In genomic region chr7:28726600-28726999, GRCm38 (mm10) we compare ENCODE assay signal across 8 mouse cellular contexts. TPM values are rescaled to one million over a fixed set of nuclear protein-coding genes. Genes with fewer than 3 reads are reported as not detected.
DNase-seq lines count a peak whose midpoint lies in the region; ATAC-seq lines count a peak whose summit lies in the region.

No protein-coding gene starts in this region.

- H3K36me3 ChIP-seq in intestine, embryonic 14.5 days (ENCODE audit: control insufficient read depth, insufficient read depth, low read length), result 0 out of 2 replicates have a peak, but pooled peaks cover 7% of the 10 kb centered on the region
- no peaks in the 10 kb centered on the region for H3K36me3 ChIP-seq in midbrain, embryonic 12.5 days

- no peaks in the 10 kb centered on the region for H3K4me1 ChIP-seq in intestine, embryonic 14.5 days (replicated peaks; ENCODE audit: control insufficient read depth, insufficient read depth, low read length)
- H3K4me1 ChIP-seq in midbrain, embryonic 12.5 days, result peaks cover 7% of the 10 kb centered on the region; the same call in 1 of the 2 replicates

- peak; percentile 49 for ATAC-seq in intestine, embryonic 14.5 days (replicated peaks; ENCODE audit: low FRiP score, low TSS enrichment, low read depth)
- ATAC-seq in midbrain, embryonic 12.5 days (ENCODE audit: low FRiP score, low read depth), result no peak

- no peak overlapping the region for H3K27ac ChIP-seq in intestine, embryonic 14.5 days (ENCODE audit: low read depth)
- no peak overlapping the region for H3K27ac ChIP-seq in midbrain, embryonic 12.5 days (replicated peaks)

- DNase-seq in R1 (ENCODE audit: low read depth, low spot score), result peak; percentile 82
- peak; percentile 89 to 93 for DNase-seq in cerebellum, postnatal 14 days
- peak; percentile 63 to 76 for DNase-seq in frontal cortex, postnatal 25 days (ENCODE audit: low spot score in 2 of 2)
- peak; percentile 90 for DNase-seq in intestine, embryonic 14.5 days (ENCODE audit: low spot score)
- DNase-seq in left cerebral cortex, adult 9 months (ENCODE audit: low spot score in 2 of 2), result peak; percentile 54 to 82
- DNase-seq in skeletal muscle tissue, adult 2 months (ENCODE audit: low read depth, low spot score), result peak; percentile 70
- DNase-seq in yolk sac, embryonic 10.5 days (ENCODE audit: low spot score), result peak; percentile 57

- H3K9me3 ChIP-seq in intestine, embryonic 14.5 days (ENCODE audit: control insufficient read depth, low read length), result 0 out of 2 replicates have a peak, but pooled peaks cover 2% of the 10 kb centered on the region
- 0 out of 2 replicates have a peak, but pooled peaks cover 5% of the 10 kb centered on the region for H3K9me3 ChIP-seq in midbrain, embryonic 12.5 days

- no peak overlapping the region for H3K4me3 ChIP-seq in intestine, embryonic 14.5 days (ENCODE audit: low read depth, low read length)
- no peak overlapping the region for H3K4me3 ChIP-seq in midbrain, embryonic 12.5 days

- no peaks in the 10 kb centered on the region for H3K27me3 ChIP-seq in intestine, embryonic 14.5 days (replicated peaks; ENCODE audit: control insufficient read depth, insufficient read depth, low read length)
- H3K27me3 ChIP-seq in midbrain, embryonic 12.5 days, result peaks cover 5% of the 10 kb centered on the region

- no peak overlapping the region for H3K9ac ChIP-seq in intestine, embryonic 14.5 days (ENCODE audit: low read length)
- H3K9ac ChIP-seq in midbrain, embryonic 12.5 days (replicated peaks), result no peak overlapping the region

- WGBS in intestine, embryonic 14.5 days, result 9% methylated on average over 14 of the region's 14 CpGs
- WGBS in midbrain, embryonic 12.5 days, result 7% methylated on average over 14 of the region's 14 CpGs

- H3K4me2 ChIP-seq in intestine, embryonic 14.5 days (ENCODE audit: low read length), result 0 out of 2 replicates have a peak overlapping the region, but pooled peaks have one; percentile 1
- 0 out of 2 replicates have a peak overlapping the region, but pooled peaks have one; percentile 10 for H3K4me2 ChIP-seq in midbrain, embryonic 12.5 days (replicated peaks)

RNA-seq across cellular contexts. Expression of gene Fbxo17, which starts 10.0 kb away (rescaled TPM):
- polyA plus RNA-seq in intestine, embryonic 14.5 days (2014; fragmentation: Nextera tagmentation; extraction: Ambion mirVana), result 6.2 and 7.6 TPM in 2 replicates
- 6.7 and 7.2 TPM in 2 replicates for polyA plus RNA-seq in midbrain, embryonic 12.5 days (2016; fragmentation: Nextera tagmentation; extraction: Ambion mirVana)

RNA-seq across cellular contexts. Expression of gene Mrps12, which starts 15.0 kb away (rescaled TPM):
- 152 and 157 TPM in 2 replicates for polyA plus RNA-seq in intestine, embryonic 14.5 days (2014; fragmentation: Nextera tagmentation; extraction: Ambion mirVana)
- polyA plus RNA-seq in midbrain, embryonic 12.5 days (2016; fragmentation: Nextera tagmentation; extraction: Ambion mirVana), result 117 and 120 TPM in 2 replicates

RNA-seq across cellular contexts. Expression of gene Sars2, which starts 15.2 kb away (rescaled TPM):
- polyA plus RNA-seq in intestine, embryonic 14.5 days (2014; fragmentation: Nextera tagmentation; extraction: Ambion mirVana), result 27.1 and 30.2 TPM in 2 replicates
- 30.7 and 30.9 TPM in 2 replicates for polyA plus RNA-seq in midbrain, embryonic 12.5 days (2016; fragmentation: Nextera tagmentation; extraction: Ambion mirVana)

RNA-seq across cellular contexts. Expression of gene Ccer2, which starts 29.4 kb away (rescaled TPM):
- not detected in 2 replicates for polyA plus RNA-seq in intestine, embryonic 14.5 days (2014; fragmentation: Nextera tagmentation; extraction: Ambion mirVana)
- not detected in 2 replicates for polyA plus RNA-seq in midbrain, embryonic 12.5 days (2016; fragmentation: Nextera tagmentation; extraction: Ambion mirVana)

RNA-seq across cellular contexts. Expression of gene Fbxo27, which starts 34.0 kb away (rescaled TPM):
- polyA plus RNA-seq in intestine, embryonic 14.5 days (2014; fragmentation: Nextera tagmentation; extraction: Ambion mirVana), result 2.8 and 3.8 TPM in 2 replicates
- 4.9 and 5.3 TPM in 2 replicates for polyA plus RNA-seq in midbrain, embryonic 12.5 days (2016; fragmentation: Nextera tagmentation; extraction: Ambion mirVana)
